Mouse (Mus musculus) B cell, adult 2 months (primary cell): ENCODE results near the gene Izumo1.

ENCODE experiments used
- DNase-seq, 2 experiments: peaks; one replicate each; pipeline ENCODE4 v3.0.0; 2022

Gene Izumo1

GRCm38 (mm10) chr7:45619592-45619991 lies 2.0 kb upstream of the Izumo1 start:
- no peak for DNase-seq

GRCm38 (mm10) chr7:45623507-45623906 lies 1.9 kb downstream of the Izumo1 start:
- no peak for DNase-seq

GRCm38 (mm10) chr7:45624718-45625117 lies 3.1 kb downstream of the Izumo1 start:
- DNase-seq: no peak

- DNase-seq: no peak
Measured at GRCm38 (mm10) chr7:45625481-45625880, 3.9 kb downstream of the Izumo1 start.

GRCm38 (mm10) chr7:45626571-45627076 lies 5.0 kb downstream of the Izumo1 start:
- DNase-seq: no peak

- DNase-seq: no peak
Measured at GRCm38 (mm10) chr7:45627261-45627660, 5.7 kb downstream of the Izumo1 start, which contains the start of gene Rasip1. Rasip1 (plus strand) TSS chr7:45627488.

GRCm38 (mm10) chr7:45628364-45629294 lies 7.0 kb downstream of the Izumo1 start:
- DNase-seq: peak; percentile 92 to 94

- no peak for DNase-seq
Measured at GRCm38 (mm10) chr7:45630064-45630907, 8.7 kb downstream of the Izumo1 start.

- DNase-seq: no peak
Measured at GRCm38 (mm10) chr7:45632499-45632898, 10.9 kb downstream of the Izumo1 start.

- DNase-seq: peak; percentile 68 to 74
Measured at GRCm38 (mm10) chr7:45634946-45635681, 13.5 kb downstream of the Izumo1 start.

GRCm38 (mm10) chr7:45635711-45636688 lies 14.4 kb downstream of the Izumo1 start:
- DNase-seq: peak in 1 of 2 experiments; percentile 21

GRCm38 (mm10) chr7:45637710-45638109 lies 16.1 kb downstream of the Izumo1 start:
- DNase-seq: no peak

- no peak for DNase-seq
Measured at GRCm38 (mm10) chr7:45638623-45639401, 17.2 kb downstream of the Izumo1 start.

- no peak for DNase-seq
Measured at GRCm38 (mm10) chr7:45639561-45640027, 18.0 kb downstream of the Izumo1 start, which contains the start of gene Mamstr. Mamstr (plus strand) TSS chr7:45639977.

GRCm38 (mm10) chr7:45640191-45640957 lies 18.8 kb downstream of the Izumo1 start:
- no peak for DNase-seq

- no peak for DNase-seq
Measured at GRCm38 (mm10) chr7:45641391-45642040, 19.9 kb downstream of the Izumo1 start.

GRCm38 (mm10) chr7:45642083-45642482 lies 20.5 kb downstream of the Izumo1 start:
- DNase-seq: no peak

GRCm38 (mm10) chr7:45642503-45643255 lies 21.1 kb downstream of the Izumo1 start:
- no peak for DNase-seq
